Mouse (Mus musculus) embryo, embryonic 11 days (tissue): ENCODE data around the gene Plppr1.
"Not testable (repeated sequence)": the region's sequence is repeated elsewhere in the genome, so short reads cannot be mapped to it uniquely, and the experiment has no call there.

ENCODE experiments used
- DNase-seq: peaks from one replicate; pipeline ENCODE4 v3.0.0-alpha.2; 2015

Plppr1 gene

GRCm38 (mm10) chr4:49239451-49239850, 180.4 kb downstream of the Plppr1 start:
- DNase-seq = no peak

- no peak for DNase-seq
These were observed 185.7 kb downstream of the Plppr1 start for GRCm38 (mm10) chr4:49244791-49245190.

GRCm38 (mm10) chr4:49245274-49245673, 186.2 kb downstream of the Plppr1 start:
- DNase-seq = no peak

GRCm38 (mm10) chr4:49251262-49251661, 192.2 kb downstream of the Plppr1 start:
- DNase-seq = peak; percentile 34

GRCm38 (mm10) chr4:49252169-49252568, 193.1 kb downstream of the Plppr1 start:
- no peak for DNase-seq

- no peak for DNase-seq
These were observed 219.4 kb downstream of the Plppr1 start for GRCm38 (mm10) chr4:49278515-49278914.

GRCm38 (mm10) chr4:49284692-49285291, 225.7 kb downstream of the Plppr1 start:
- peak; percentile 4 for DNase-seq

- DNase-seq = peak; percentile 36
These were observed 226.5 kb downstream of the Plppr1 start for GRCm38 (mm10) chr4:49285340-49286196.

- DNase-seq = peak; percentile 21
These were observed 227.1 kb downstream of the Plppr1 start for GRCm38 (mm10) chr4:49286197-49286492.

GRCm38 (mm10) chr4:49296434-49296833, 237.4 kb downstream of the Plppr1 start:
- no peak for DNase-seq

GRCm38 (mm10) chr4:49299576-49299975, 240.5 kb downstream of the Plppr1 start:
- no peak for DNase-seq

- DNase-seq = peak; percentile 63
These were observed 263.0 kb downstream of the Plppr1 start for GRCm38 (mm10) chr4:49321903-49322635.

GRCm38 (mm10) chr4:49337949-49338348, 278.9 kb downstream of the Plppr1 start:
- DNase-seq = not testable (repeated sequence)

- not testable (repeated sequence) for DNase-seq
These were observed 281.0 kb downstream of the Plppr1 start for GRCm38 (mm10) chr4:49340091-49340490.

GRCm38 (mm10) chr4:49348001-49348400, 288.9 kb downstream of the Plppr1 start:
- not testable (repeated sequence) for DNase-seq

- no peak for DNase-seq
These were observed 289.6 kb downstream of the Plppr1 start for GRCm38 (mm10) chr4:49348677-49349076.

GRCm38 (mm10) chr4:49350470-49350869, 291.4 kb downstream of the Plppr1 start:
- DNase-seq = no peak

GRCm38 (mm10) chr4:49357097-49357496, 298.0 kb downstream of the Plppr1 start:
- no peak for DNase-seq

- not testable (repeated sequence) for DNase-seq
These were observed 309.0 kb downstream of the Plppr1 start for GRCm38 (mm10) chr4:49368046-49368445.

- not testable (repeated sequence) for DNase-seq
These were observed 324.7 kb downstream of the Plppr1 start for GRCm38 (mm10) chr4:49383576-49384318.

- no peak for DNase-seq
These were observed 327.8 kb downstream of the Plppr1 start for GRCm38 (mm10) chr4:49386873-49387272.
